Mouse (Mus musculus): Measurements from ENCODE around the gene Nectin4.
"Not testable (repeated sequence)": the region's sequence is repeated elsewhere in the genome, so short reads cannot be mapped to it uniquely, and the experiment has no call there.

Gene Nectin4

GRCm38 (mm10) chr1:171369845-171370556, at the start of gene Nectin4:
Gene Nectin4, plus strand, starts transcription at chr1:171370099.
- DNase-seq (ENCODE audit: extremely low spot score, low read depth, low spot score): no peak

DNA sequence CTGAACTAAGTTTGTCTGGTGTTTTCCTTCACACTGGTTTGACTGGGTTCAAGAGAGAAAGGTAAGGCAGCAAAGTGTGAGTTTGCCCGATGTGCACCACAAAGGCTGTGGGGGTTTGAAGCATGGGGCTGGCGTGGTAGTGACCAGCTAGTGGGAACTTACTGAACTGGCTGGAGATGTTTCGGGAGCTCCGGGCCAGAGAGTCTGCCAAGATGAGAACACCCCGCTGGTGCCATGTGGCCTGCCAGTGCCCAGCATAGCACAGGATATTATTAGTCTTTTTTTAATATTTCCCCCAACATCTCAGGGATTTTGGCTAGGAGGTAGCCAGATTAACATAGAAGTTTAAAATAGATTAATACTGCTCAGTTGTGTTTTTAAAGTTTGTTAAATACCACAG, 49.7 kb upstream of the Nectin4 start:
- no peak for DNase-seq (ENCODE audit: extremely low spot score, low read depth, low spot score)

DNA sequence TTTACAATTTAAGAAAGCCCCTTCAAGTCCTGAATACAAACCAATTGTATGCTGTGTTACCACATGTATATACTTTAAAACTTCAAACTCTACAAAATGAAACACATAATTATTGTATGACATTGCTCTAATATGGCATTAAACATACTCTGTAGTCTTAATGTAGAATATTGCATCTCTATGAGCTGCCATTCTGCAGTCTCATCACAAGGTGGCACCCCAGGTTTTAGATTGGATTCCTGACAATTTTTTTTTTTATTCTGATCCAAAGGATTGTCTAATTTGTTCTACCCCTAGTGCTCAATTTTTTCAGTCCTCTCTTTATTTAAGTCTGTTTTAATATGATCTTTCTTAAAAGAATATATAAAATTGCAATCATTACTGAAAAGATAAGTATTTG, 48.5 kb upstream of the Nectin4 start:
- no peak for DNase-seq (ENCODE audit: extremely low spot score, low read depth, low spot score)

DNA sequence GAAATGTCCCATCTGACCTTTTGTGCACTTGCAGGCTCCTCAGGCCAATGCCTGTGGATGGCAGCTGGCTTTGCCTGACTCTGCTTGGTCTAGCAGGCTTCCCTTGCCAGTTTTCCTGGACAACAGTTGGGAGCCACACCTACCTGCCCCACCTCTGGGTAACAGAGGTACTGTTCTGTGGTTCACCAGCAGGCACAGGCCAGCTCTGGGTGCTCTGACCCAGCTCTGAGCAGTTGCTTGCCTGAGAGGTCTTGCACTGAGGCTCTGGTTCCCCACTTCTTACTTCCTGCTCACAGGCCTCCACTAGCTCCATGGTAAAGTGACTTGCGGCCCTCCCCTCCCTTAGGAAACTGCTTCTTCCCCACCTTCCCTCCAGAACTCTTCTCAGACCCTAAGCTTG, 47.9 kb upstream of the Nectin4 start:
- DNase-seq (ENCODE audit: extremely low spot score, low read depth, low spot score): no peak

GRCm38 (mm10) chr1:171325571-171325970, 44.3 kb upstream of the Nectin4 start:
- DNase-seq (ENCODE audit: extremely low spot score, low read depth, low spot score): no peak

- DNase-seq (ENCODE audit: extremely low spot score, low read depth, low spot score): not testable (repeated sequence)
Observed at GRCm38 (mm10) chr1:171326588-171326987, 43.3 kb upstream of the Nectin4 start.

DNA sequence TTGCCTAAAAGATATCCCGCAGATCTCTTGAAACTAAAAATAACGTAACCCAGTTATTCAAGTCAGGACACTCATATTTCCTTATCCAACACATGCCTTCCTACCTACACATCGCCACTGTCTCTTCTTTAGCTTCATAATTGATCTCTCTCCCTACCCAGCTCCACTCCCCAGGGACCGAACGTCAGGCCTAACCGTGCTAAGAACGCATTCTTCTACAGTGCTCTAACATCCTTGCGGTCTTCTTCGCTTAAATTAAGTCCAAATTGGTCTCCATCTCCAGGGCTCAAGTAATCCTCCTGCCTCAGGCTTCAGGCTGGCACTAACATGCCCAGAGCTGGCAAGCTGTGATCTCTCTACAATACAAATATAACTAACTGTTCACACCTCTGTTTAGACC, 41.7 kb upstream of the Nectin4 start:
- DNase-seq (ENCODE audit: extremely low spot score, low read depth, low spot score): no peak

GRCm38 (mm10) chr1:171328839-171329432, 41.0 kb upstream of the Nectin4 start, which contains the start of gene Dedd:
Gene Dedd, plus strand, starts transcription at chr1:171329145.
- DNase-seq (ENCODE audit: extremely low spot score, low read depth, low spot score): peak; percentile 63

- DNase-seq (ENCODE audit: extremely low spot score, low read depth, low spot score): no peak
Observed at GRCm38 (mm10) chr1:171329433-171330215, 40.3 kb upstream of the Nectin4 start.

DNA sequence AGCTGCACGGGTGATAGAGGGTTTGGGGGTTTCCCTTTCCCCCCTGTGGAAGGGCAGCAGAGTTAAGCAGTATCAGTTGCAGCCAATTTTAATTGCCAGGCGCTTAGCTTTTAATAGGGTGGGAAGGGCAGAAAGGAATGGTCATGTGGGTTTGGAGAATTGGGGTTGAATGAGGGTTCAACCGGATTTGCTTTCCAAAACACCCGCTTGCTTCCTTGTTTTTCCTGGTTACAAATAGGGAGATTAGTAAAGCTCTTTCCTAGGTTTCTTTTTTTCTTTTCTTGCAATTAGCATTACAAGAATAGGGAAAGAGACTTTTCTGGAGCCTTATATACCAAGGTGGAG, 39.7 kb upstream of the Nectin4 start:
- no peak for DNase-seq (ENCODE audit: extremely low spot score, low read depth, low spot score)

DNA sequence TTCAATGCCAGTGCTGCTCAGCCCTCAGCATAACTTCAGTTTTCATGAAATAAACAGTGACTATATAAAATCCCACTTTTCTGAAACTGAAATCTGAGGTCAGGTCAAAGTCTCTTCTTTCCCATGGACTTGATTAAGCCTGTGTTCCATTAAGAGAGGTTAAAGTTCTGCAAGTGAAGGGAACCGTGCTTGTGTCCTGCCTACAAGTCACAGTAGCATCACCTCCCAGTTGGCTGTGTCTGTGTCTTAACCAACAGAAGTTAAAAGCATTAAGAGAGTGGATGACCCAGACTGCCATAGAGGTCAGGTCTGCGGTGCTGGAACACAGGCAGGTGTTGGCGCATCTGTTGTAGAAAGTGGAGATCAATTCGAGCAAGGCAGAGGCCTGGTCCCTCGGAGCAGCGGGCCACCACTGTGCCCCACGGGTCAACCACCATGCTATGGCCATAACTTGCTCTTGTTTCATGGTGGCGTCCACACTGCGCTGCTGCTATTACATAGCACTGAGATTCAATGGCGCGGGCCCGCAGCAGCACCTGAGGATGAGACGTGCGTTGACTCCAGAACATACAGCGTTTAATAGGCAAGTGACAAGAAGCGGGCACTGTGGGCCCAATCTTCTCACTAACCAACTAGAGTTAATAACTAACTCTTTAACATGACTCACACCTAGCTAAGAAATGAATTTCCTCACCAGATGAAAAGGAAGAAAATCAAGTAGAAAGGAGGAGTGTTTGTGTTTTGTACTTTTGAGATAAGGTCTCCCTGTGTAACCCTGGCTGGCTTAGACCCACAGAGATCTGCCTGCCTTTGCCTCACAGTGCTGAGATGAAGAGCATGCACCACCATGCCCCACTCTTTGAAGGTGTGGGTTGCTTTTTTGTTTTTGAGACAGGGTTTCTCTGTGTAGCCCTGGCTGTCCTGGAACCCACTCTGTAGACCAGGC, 27.4 kb upstream of the Nectin4 start:
- DNase-seq (ENCODE audit: extremely low spot score, low read depth, low spot score): no peak

GRCm38 (mm10) chr1:171343922-171344677, 25.8 kb upstream of the Nectin4 start:
- no peak for DNase-seq (ENCODE audit: extremely low spot score, low read depth, low spot score)

DNA sequence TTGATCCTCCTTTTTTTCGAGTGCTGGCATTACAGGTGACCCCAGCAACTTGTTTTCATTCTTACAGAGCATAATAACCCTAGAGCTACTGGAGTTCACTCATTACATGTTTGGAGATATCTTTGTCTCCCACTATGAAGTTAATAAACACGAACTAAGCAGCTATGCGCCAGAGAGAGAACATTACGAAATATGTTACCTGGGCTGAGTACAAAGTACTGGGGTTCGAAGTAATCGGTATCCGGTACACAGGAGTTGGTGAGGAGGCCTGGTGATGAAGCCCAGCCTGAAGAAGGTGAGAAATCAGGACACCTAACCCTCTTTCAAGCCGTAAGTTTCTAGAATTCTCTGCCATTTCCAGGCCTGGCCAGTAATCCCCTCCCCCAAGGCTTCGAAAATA, 25.2 kb upstream of the Nectin4 start:
- DNase-seq (ENCODE audit: extremely low spot score, low read depth, low spot score): no peak

DNA sequence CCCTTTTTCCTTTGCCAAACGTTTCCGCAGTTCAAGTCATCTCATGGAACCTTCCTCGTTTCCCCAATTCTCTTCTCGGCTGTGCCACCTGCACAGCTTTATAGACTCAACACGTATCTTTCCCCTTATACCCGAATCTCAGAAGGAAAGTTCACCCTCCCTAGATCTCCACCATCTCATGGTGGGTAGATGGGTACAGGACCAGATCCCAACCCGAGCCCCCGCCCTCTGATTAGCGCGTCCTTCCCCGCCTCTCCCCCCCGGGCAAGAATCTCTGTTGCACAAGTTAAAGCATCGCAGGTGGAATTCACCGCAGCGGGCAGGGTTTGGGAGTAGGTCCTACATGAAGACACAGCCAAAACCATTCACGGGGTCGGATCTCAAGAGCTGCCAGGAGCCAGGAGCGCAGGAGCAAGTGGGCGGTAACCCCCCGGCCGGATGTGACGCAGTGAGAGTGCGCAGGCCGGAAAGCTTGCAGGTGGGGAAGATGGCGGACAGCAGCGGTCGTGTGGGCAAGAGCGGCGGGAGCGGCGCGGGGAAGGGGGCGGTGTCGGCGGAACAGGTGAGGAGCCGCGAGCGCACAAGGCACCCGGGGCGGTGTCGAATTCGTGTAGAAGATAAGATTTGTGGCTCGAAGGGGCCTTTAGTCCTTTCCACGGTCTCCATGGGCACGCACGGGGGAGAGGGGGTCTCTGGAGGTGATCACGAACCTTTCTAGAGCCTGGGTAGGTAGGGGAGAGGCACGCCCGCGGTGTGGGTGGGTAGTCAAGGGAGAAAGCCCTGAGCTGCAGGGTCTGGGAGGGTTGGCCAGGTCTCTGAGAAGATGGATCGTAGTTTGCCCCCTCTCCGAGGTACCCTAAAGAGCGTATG, 24.4 kb upstream of the Nectin4 start, which contains the start of the genes Nit1 and Pfdn2:
Gene Nit1 (minus strand): TSS at position 422 of the 870 bp plus-strand sequence.
Gene Pfdn2 (plus strand): TSS at position 446 of the 870 bp plus-strand sequence.
- no peak for DNase-seq (ENCODE audit: extremely low spot score, low read depth, low spot score)

DNA sequence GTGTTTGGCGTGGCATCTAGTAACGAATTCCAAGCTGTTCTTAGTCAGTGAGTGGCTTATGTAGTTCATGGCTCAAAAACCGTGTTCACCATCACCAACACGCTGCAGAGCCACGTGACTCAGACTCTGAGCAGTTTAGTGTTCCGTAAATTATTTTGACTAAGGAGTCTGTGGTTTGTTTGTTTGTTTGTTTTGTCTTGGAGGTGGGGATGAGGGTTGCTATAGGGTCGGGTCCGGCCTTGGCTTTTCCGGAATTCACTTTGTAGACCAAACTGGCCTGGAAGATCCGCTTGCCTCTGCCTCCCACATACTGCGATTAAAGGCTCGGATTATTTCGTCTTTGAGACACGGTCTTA, 23.8 kb upstream of the Nectin4 start:
- DNase-seq (ENCODE audit: extremely low spot score, low read depth, low spot score): no peak

GRCm38 (mm10) chr1:171348665-171349064, 21.2 kb upstream of the Nectin4 start:
- no peak for DNase-seq (ENCODE audit: extremely low spot score, low read depth, low spot score)

DNA sequence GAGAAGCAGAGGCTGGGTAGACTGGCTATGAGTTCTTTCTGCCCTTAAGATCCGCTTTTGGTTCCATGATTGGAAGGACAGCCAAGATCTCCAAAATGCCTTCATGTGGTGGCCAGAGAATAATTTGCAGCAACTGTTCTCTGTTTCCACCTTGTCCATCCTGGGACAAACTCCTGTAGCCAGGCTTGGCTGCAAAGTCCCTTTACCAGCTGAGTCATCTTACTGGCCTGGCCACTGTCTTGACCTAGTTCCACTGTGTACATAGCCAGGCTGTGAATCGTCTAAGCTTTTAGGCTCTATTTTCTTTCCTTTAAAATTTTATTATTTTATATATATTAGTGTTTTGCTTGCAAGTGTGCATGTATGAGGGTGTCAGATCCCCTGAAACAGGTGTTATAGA, 20.7 kb upstream of the Nectin4 start:
- no peak for DNase-seq (ENCODE audit: extremely low spot score, low read depth, low spot score)

GRCm38 (mm10) chr1:171355812-171356340, 14.0 kb upstream of the Nectin4 start:
- no peak for DNase-seq (ENCODE audit: extremely low spot score, low read depth, low spot score)

DNA sequence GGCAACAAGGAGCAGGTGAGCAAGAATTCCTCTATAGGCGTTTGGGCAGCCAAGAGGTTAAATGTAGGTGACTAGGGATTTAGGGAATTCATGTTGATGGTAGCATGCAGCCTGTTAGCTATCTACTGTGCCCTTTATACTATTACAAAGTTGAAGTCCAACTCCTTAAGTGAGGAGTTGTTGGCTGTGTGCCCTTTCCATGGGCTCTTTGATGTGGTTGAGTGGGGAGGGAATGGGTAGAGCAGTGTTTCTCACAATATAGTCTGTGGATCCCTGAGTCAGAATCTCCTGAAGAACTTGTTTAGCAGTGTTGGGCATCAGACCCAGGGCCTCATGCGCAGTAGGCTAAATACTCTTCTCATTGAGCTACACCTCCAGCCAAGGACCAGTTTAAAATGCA, 13.1 kb upstream of the Nectin4 start:
- no peak for DNase-seq (ENCODE audit: extremely low spot score, low read depth, low spot score)
